Mouse (Mus musculus): ENCODE measurements at regions not wholly inside any gene's neighbourhood (a gene's known extent, or its start where the extent isn't known, plus 50 kb on each side); places are given as distances from the start of the nearest gene placed in this dataset.
A peak's percentile ranks its signal among the peaks of the same experiment; 100 is the strongest.
"Not testable (repeated sequence)": the region's sequence is repeated elsewhere in the genome, so short reads cannot be mapped to it uniquely, and the experiment has no call there.

GRCm38 (mm10) chr10:118050152-118050641 lies 91.4 kb upstream of the Mdm1 start:
- DNase-seq: no peak

GRCm38 (mm10) chr10:118052042-118052441 lies 89.6 kb upstream of the Mdm1 start:
- no peak for DNase-seq

DNA sequence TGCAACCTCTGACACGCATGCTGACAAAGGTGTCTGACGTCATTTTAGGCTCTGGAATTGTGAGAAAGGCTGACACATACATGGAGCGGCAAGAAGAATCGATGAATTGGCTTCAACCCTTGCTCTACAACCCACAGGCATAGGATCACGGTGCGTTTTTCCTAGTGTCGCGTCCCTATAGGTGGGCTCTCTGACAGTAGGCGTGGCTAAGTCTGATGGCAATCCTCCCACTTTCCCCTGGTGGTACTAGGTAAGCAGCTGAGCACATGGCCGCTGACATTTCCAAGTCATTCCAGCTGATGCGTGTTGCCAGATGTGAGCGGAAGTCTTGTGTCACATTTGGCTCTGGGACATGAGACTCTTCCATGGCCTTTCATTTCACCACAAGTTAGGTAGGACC lies 89.1 kb upstream of the Mdm1 start:
- DNase-seq: no peak

GRCm38 (mm10) chr10:118053037-118053436 lies 88.6 kb upstream of the Mdm1 start:
- DNase-seq: no peak

DNA sequence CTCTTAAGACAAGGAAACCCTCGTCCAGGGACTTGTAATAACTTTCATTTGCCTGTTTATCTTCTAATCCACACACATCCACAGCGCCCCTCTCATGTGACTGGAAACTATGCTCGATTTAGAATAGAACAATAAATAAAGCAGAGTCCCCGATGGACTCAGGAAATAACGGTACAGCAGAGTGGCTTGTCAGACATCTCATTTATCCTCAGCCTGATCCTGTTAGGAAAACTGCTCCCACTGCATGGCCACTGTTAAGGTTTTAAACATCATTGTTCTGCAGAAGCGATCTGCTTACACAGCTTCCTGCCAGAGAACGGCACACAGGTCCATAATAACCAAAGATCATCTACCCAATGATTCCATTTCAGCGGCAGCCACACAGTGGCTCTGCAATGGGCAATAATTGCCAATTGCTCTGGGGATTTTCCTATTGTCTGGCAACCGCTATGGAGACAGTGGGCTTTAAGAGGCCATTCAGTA lies 84.8 kb upstream of the Mdm1 start:
- peak in 1 of 2 experiments; percentile 13 for DNase-seq

- no peak for DNase-seq
Observed at GRCm38 (mm10) chr10:118057516-118057915, 84.1 kb upstream of the Mdm1 start.

GRCm38 (mm10) chr10:118064816-118065216 lies 76.8 kb upstream of the Mdm1 start:
- no peak for DNase-seq

DNA sequence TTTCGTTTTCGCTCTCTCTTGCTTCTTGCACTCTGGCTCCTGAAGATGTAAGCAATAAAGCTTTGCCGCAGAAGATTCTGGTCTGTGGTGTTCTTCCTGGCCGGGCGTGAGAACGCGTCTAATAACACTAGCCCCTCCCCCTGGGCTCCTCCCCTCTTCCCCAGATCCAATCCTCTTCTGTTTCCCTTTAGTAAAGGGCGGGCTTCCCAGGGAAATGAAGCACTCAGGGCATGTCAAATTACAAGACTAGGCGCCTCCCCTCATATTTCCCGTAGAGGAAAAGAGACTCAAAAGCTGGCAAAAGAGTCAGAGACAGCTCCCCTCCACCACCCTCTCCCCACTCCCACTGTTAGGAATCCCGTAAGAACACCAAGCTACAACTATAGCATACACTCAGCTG lies 65.3 kb upstream of the Mdm1 start:
- not testable (repeated sequence) for DNase-seq

DNA sequence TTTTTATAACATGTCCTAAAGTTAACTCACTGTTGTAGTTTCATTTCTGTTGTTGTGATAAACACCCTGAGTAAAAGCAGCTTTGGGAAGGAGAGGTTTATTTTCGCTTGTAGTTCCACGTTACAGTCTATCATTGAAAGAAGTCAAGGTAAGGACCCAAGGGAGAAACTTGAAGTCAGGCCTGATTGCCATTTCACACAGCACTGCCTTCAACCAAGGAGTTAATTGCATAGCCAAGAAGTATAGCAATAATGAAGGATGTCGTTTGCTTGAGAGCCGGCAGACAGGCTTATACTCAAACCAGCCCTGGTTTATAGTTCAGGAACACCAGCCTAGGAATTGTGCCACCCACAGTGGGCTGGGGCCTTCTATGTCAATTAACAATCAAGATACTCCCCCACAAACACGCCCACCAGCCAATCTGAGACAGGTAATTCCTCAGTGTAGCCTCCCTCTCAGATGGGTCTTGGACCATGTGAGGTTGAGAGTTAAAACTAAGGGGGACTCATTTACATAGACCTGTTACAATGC lies 59.9 kb upstream of the Mdm1 start:
- no peak for DNase-seq

DNA sequence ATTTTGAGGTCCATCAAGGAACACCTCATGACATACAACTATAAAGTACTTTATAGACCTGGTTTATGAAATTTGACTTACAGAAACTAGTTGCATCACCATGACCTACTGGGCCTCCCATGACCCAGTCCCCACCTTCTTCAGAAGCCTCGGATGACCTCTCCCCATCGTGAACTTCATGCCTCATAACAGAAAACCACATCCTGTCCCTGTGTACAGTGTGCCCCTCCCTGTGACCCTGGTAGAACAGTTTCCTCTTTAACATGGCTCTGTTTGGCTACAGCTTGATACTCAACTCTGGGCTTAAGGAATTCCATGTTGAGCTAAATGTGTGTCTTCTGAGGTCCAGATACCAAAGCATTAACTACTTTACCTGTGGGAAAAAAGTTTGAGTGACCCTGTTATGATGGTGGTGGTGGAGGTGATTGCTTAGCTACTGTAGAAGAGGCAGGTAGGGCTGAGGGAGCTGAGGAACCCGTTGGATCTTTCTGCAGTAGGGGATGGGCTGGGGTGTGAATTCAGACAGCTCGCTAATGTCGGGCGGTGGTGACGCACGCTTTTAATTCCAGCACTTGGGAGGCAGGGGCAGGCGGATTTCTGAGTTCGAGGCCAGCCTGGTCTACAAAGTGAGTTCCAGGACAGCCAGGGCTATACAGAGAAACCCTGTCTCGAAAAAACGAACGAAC lies 58.4 kb upstream of the Mdm1 start:
- no peak for DNase-seq

GRCm38 (mm10) chr10:118083721-118084075 lies 57.9 kb upstream of the Mdm1 start:
- DNase-seq: no peak

DNA sequence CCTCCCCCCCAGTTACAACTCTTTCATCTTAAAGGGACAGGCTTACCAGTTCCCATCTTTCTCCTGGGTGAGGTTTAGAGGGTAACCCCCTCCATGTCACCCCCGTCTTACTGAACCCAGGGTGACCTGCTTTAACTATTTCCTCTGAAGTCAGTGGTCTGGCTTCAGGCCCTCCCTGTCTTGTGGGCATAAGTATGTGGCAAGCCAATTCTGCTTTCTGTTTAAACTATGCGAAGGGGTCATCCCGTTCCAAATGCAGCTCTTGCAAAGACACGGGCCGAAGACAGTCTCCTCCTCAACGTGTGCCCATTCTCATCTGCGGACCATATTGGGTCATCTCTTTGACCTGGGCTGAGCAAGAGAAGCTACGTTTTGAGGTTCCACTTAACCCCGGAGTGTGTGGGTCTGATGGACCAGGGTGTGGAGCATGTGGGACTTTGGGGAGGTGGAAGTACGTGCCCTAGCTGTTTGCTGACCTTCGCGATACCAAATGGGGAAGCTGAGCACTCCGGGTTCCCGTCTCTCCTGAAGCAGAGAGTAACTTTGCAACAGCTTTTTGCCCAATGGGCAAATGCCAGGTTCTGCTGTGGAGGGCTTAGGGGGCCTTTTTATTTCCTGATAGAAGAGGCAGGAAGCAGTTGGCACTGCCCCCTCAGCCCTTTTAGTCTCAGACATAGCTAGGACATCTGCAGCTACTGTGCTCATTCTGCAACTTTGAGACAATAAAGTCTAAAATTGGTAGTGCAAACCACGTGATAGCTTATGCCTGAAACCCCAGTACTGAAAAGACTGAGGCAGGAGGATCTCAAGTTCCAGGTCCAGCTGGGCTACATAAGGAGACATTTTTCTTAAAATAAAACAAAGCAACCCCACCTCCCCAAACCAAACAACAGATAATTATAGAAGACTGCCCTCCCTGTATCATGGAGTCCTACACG lies 56.3 kb upstream of the Mdm1 start:
- no peak for DNase-seq

GRCm38 (mm10) chr10:118087570-118088340 lies 53.9 kb upstream of the Mdm1 start:
- no peak for DNase-seq

GRCm38 (mm10) chr10:118088499-118088898 lies 53.1 kb upstream of the Mdm1 start:
- no peak for DNase-seq

DNA sequence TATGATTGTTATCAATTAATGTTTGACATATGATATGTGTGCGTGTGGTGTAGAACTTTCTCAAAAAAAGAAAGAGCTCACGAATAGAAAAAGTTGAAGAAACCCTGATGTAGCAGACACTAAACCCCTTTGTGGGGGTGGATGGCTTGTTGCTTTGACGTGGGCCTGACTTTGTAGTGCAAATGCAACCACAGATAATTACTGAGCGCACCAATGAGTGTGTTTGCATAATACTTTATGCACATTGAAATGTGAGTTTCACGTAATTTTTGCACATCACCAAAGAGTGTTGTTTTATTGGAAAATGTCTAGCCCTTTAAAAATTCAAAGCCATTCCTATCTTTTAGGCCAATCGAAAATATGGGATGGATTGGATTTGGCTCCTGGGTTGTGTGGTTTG lies 51.7 kb upstream of the Mdm1 start:
- DNase-seq: no peak

GRCm38 (mm10) chr10:118091476-118091875 lies 50.1 kb upstream of the Mdm1 start:
- DNase-seq: no peak

All from kidney, postnatal 25 days (tissue).